Mouse (Mus musculus) hindbrain, embryonic 16.5 days (tissue): Measurements from ENCODE around the gene Eefsec. TPM values are rescaled to one million over a fixed set of nuclear protein-coding genes. Genes with fewer than 3 reads are reported as not detected.

Experiments used
- ATAC-seq: fragments of 200-750 bp; cut with Nextera tagmentation; 2 replicates; pipeline ENCODE4 v1.8.0; 2017; ENCODE audit warnings: moderate TSS enrichment, moderate library complexity
- H3K27ac ChIP-seq: fragments of 300-500 bp; sonication (generic); 2 replicates; pipeline ENCODE4 v1.5.1; 2014; ENCODE audit warnings: low read depth, mild to moderate bottlenecking, control low read depth, low read length, moderate library complexity
- H3K27me3 ChIP-seq: fragments of 300-500 bp; sonication (generic); replicated peaks from 2 replicates; pipeline ENCODE4 v1.6.1; 2014; ENCODE audit warnings: low read length; ENCODE audit not compliant: control insufficient read depth, insufficient read depth
- H3K36me3 ChIP-seq: fragments of 300-500 bp; sonication (generic); 2 replicates; pipeline ENCODE4 v1.6.1; 2014; ENCODE audit warnings: mild to moderate bottlenecking, low read length, moderate library complexity, mixed read lengths; ENCODE audit not compliant: control insufficient read depth, insufficient read depth
- H3K4me1 ChIP-seq: fragments of 300-500 bp; sonication (generic); 2 replicates; pipeline ENCODE4 v1.6.1; 2014; ENCODE audit warnings: low read depth, low read length; ENCODE audit not compliant: control insufficient read depth, insufficient read depth
- H3K4me2 ChIP-seq: fragments of 300-500 bp; sonication (generic); 2 replicates; pipeline ENCODE4 v1.6.1; 2014; ENCODE audit warnings: mild to moderate bottlenecking, low read length, control low read depth, moderate library complexity
- H3K4me3 ChIP-seq: fragments of 300-500 bp; sonication (generic); 2 replicates; pipeline ENCODE4 v1.5.1; 2014; ENCODE audit warnings: mild to moderate bottlenecking, low read length, control low read depth, moderate library complexity
- H3K9ac ChIP-seq: fragments of 300-500 bp; sonication (generic); 2 replicates; pipeline ENCODE4 v1.6.1; 2014; ENCODE audit warnings: low read depth, mild to moderate bottlenecking, control low read depth, low read length, moderate library complexity
- H3K9me3 ChIP-seq: fragments of 300-500 bp; sonication (generic); 2 replicates; pipeline ENCODE4 v1.6.1; 2014; ENCODE audit warnings: mild to moderate bottlenecking, low read length, moderate library complexity; ENCODE audit not compliant: control insufficient read depth
- WGBS: fragments of 180-500 bp; shearing (Covaris S2); extraction: QIAGEN DNeasy Blood & Tissue Kit; methylation state at CpG from one replicate; pipeline ENCODE4 v1.1.7; 2014; 5-methylcytosine and 5-hydroxymethylcytosine counted together
- polyA plus RNA-seq: library from polyadenylated mRNA; unstranded; fragments of >200 nt; fragmentation: Nextera tagmentation; extraction: Ambion mirVana; gene quantifications from 2 replicates; pipeline ENCODE4 v1.2.1, GENCODE M21; 2015

Gene Eefsec
- polyA plus RNA-seq, 1 experiment from 2014 or later, result 24.4 TPM

GRCm38 (mm10) chr6:88229221-88229620 lies 217.1 kb downstream of the Eefsec start:
- Histone ChIP-seq H3K9me3 (no peaks in the 10 kb centered on the region), H3K4me1 (no peaks in the 10 kb centered on the region), H3K27me3 (no peaks in the 10 kb centered on the region), H3K9ac (no peak overlapping the region), H3K36me3 (no peaks in the 10 kb centered on the region), H3K27ac (no peak overlapping the region), H3K4me3 (no peak overlapping the region), H3K4me2 (no peak overlapping the region)
- no peak for ATAC-seq
- 79% methylated on average over 12 of the region's 12 CpGs for WGBS

GRCm38 (mm10) chr6:88227537-88227936 lies 218.8 kb downstream of the Eefsec start:
- H3K9ac ChIP-seq, result no peak overlapping the region
- no peaks in the 10 kb centered on the region for H3K36me3 ChIP-seq
- WGBS, result 70% methylated on average over 7 of the region's 7 CpGs
- H3K4me1 ChIP-seq, result no peaks in the 10 kb centered on the region
- H3K4me3 ChIP-seq, result no peak overlapping the region
- no peak for ATAC-seq
- H3K27ac ChIP-seq, result no peak overlapping the region
- H3K4me2 ChIP-seq, result no peak overlapping the region
- no peaks in the 10 kb centered on the region for H3K27me3 ChIP-seq
- H3K9me3 ChIP-seq, result no peaks in the 10 kb centered on the region

- Histone ChIP-seq H3K27ac (no peak overlapping the region), H3K4me2 (no peak overlapping the region), H3K36me3 (no peaks in the 10 kb centered on the region), H3K27me3 (no peaks in the 10 kb centered on the region), H3K4me1 (no peaks in the 10 kb centered on the region), H3K9me3 (no peaks in the 10 kb centered on the region), H3K4me3 (no peak overlapping the region), H3K9ac (no peak overlapping the region)
- peak; percentile 48; the same call in 1 of the 2 replicates for ATAC-seq
- WGBS, result 16% methylated on average over 5 of the region's 5 CpGs
Measured at GRCm38 (mm10) chr6:88226570-88226994, 219.8 kb downstream of the Eefsec start.

GRCm38 (mm10) chr6:88221968-88222367 lies 224.4 kb downstream of the Eefsec start, which contains the start of gene Dnajb8:
Dnajb8 (plus strand) TSS chr6:88222268.
- Histone ChIP-seq H3K27me3 (no peaks in the 10 kb centered on the region), H3K4me3 (no peak within 1 kb of the TSS), H3K4me2 (no peak within 1 kb of the TSS), H3K36me3 (no peaks in the 10 kb centered on the region), H3K9me3 (peaks cover 2% of the 10 kb centered on the region; the same call in 1 of the 2 replicates), H3K4me1 (no peaks in the 10 kb centered on the region), H3K27ac (no peak within 1 kb of the TSS), H3K9ac (no peak within 1 kb of the TSS)
- no peak for ATAC-seq
- WGBS, result 48% methylated on average over 9 of the region's 10 CpGs

GRCm38 (mm10) chr6:88219094-88219493 lies 227.2 kb downstream of the Eefsec start:
- ATAC-seq, result no peak

GRCm38 (mm10) chr6:88216199-88216598 lies 230.1 kb downstream of the Eefsec start:
- Histone ChIP-seq H3K27ac (no peak overlapping the region), H3K4me2 (no peak overlapping the region), H3K4me3 (no peak overlapping the region), H3K36me3 (no peaks in the 10 kb centered on the region), H3K9ac (no peak overlapping the region), H3K9me3 (peaks cover 2% of the 10 kb centered on the region; the same call in 1 of the 2 replicates), H3K27me3 (no peaks in the 10 kb centered on the region; the same call in 1 of the 2 replicates), H3K4me1 (no peaks in the 10 kb centered on the region)
- WGBS, result 78% methylated on average over 4 of the region's 4 CpGs
- no peak for ATAC-seq

More at GRCm38 (mm10) chr6:88219094-88219493, 227.2 kb downstream of the Eefsec start:
- no peak overlapping the region for H3K9ac ChIP-seq
- H3K27ac ChIP-seq, result no peak overlapping the region
- peaks cover 2% of the 10 kb centered on the region; the same call in 1 of the 2 replicates for H3K9me3 ChIP-seq
- no peaks in the 10 kb centered on the region for H3K36me3 ChIP-seq
- no peaks in the 10 kb centered on the region for H3K4me1 ChIP-seq
- WGBS, result 18% methylated on average over 4 of the region's 4 CpGs
- H3K4me3 ChIP-seq, result no peak overlapping the region
- H3K4me2 ChIP-seq, result no peak overlapping the region
- no peaks in the 10 kb centered on the region; the same call in 1 of the 2 replicates for H3K27me3 ChIP-seq

GRCm38 (mm10) chr6:88215797-88216196 lies 230.5 kb downstream of the Eefsec start:
- no peaks in the 10 kb centered on the region for H3K36me3 ChIP-seq
- H3K9ac ChIP-seq, result no peak overlapping the region
- ATAC-seq, result no peak
- H3K27me3 ChIP-seq, result no peaks in the 10 kb centered on the region; the same call in 1 of the 2 replicates
- H3K4me3 ChIP-seq, result no peak overlapping the region
- peaks cover 2% of the 10 kb centered on the region; the same call in 1 of the 2 replicates for H3K9me3 ChIP-seq
- 34% methylated on average over 6 of the region's 6 CpGs for WGBS
- H3K27ac ChIP-seq, result no peak overlapping the region
- H3K4me1 ChIP-seq, result no peaks in the 10 kb centered on the region
- no peak overlapping the region for H3K4me2 ChIP-seq

GRCm38 (mm10) chr6:88210182-88210581 lies 236.2 kb downstream of the Eefsec start:
- no peak overlapping the region for H3K27ac ChIP-seq
- H3K4me2 ChIP-seq, result no peak overlapping the region
- 57% methylated on average over 3 of the region's 3 CpGs for WGBS
- no peak for ATAC-seq
- H3K36me3 ChIP-seq, result no peaks in the 10 kb centered on the region
- no peak overlapping the region for H3K9ac ChIP-seq
- H3K4me3 ChIP-seq, result no peak overlapping the region
- H3K4me1 ChIP-seq, result no peaks in the 10 kb centered on the region
- peaks cover 23% of the 10 kb centered on the region for H3K27me3 ChIP-seq
- H3K9me3 ChIP-seq, result no peaks in the 10 kb centered on the region

- Histone ChIP-seq H3K9me3 (no peaks in the 10 kb centered on the region), H3K4me1 (no peaks in the 10 kb centered on the region), H3K27me3 (peaks cover 24% of the 10 kb centered on the region), H3K4me3 (no peak overlapping the region), H3K9ac (no peak overlapping the region), H3K27ac (no peak overlapping the region), H3K4me2 (no peak overlapping the region), H3K36me3 (no peaks in the 10 kb centered on the region)
- ATAC-seq, result no peak
- WGBS, result 75% methylated on average over 5 of the region's 5 CpGs
Measured at GRCm38 (mm10) chr6:88209453-88209852, 236.9 kb downstream of the Eefsec start.
